Mouse (Mus musculus) mesoderm, embryonic 11.5 days (tissue): ENCODE data around the gene Synpo2.

Source experiments
- DNase-seq: peaks from one replicate; pipeline ENCODE4 v3.0.0-alpha.2; 2012; ENCODE audit warnings: low read depth, low spot score

Synpo2 gene

DNA sequence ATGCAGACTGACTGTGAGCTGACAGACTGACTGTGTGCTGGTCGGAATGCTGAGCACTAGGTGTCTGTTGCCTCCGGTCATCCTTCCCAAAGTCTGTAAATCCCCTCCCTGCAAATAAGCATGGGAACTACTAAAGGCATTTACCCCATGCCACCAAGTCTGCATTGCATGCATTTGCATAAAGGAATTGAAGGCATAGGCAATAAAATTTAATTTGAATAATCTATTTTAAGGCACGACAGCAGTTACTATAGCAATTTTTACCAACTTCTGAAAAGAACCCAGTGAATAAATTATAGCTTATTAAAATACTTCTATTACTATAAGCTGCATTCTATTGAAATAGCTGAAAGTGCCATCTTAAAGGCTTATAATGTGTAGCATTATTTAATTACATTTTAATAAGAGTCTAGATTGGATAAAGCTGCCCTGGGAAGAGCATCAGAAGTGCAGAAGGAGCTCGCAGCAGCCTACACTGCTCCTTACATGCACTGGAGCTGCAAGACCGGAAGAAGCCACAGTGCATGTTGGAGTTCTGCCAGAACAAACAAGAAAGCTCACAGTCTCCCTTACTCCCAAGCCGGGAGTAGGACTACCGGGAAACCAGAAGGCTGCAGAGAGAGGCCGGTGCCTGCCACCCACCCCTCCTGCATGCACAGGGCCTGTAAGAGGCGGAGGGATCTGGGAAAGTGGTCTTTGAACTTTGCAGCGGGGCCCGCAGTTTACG lies 142.9 kb downstream of the Synpo2 start:
- DNase-seq, result peak; percentile 23

GRCm38 (mm10) chr3:123092442-123092841 lies 143.5 kb downstream of the Synpo2 start:
- DNase-seq, result no peak

DNA sequence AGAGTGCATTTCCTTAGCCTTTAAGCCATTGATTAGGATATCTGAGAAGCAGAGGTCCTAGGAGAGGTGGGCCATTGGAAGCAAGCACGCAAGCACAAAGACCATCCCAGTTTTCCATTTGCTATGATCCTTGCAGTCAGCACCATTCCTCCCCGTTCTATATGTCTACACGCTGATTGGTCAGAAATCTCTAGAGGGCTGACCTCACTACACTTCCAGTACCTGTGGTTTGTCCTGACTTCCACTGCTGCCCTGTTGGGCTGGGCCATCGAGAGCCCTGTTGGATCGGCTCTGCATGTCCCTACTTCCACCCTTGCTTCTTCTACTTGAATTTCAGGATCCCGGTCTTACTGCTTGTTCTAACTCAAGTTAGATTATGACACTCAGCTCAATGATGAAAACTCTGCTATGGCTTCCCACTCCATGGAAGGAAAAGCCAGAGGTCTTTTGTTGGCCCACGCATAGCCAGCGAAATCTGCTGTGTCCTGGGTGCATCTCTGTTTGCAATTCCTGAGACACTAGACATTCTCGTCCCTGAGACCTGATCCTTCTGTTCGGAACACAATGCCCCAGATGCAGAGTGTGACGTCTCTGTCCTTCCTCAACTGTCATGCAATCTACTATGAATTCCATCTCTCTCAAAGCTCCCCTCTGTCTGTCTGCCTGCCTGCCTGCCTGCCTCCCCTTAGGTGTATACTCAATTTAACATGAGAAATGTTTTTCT lies 146.5 kb downstream of the Synpo2 start:
- DNase-seq, result no peak

DNA sequence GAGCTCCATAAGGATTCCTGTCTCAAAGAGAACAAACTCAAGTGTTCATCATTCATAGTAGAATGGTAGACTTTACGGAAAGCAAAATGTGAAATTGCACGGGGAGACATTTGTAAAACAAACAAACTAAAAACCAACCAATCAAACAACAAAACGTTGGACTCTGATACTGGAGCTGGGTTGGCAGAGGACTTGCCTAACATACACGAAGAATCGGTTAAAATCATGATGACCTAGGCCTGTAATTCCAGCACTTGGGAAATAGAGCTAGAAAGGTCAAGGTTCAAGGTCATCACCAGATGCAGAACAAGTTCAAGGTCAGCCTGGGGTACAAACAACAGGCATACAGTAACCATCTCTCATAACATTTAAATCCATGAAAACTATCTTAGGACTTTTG lies 147.7 kb downstream of the Synpo2 start:
- DNase-seq, result no peak

GRCm38 (mm10) chr3:123085871-123086501 lies 150.0 kb downstream of the Synpo2 start:
- no peak for DNase-seq

GRCm38 (mm10) chr3:123081665-123082064 lies 154.3 kb downstream of the Synpo2 start:
- DNase-seq, result no peak

- no peak for DNase-seq
Observed at GRCm38 (mm10) chr3:123080943-123081342, 155.0 kb downstream of the Synpo2 start.

DNA sequence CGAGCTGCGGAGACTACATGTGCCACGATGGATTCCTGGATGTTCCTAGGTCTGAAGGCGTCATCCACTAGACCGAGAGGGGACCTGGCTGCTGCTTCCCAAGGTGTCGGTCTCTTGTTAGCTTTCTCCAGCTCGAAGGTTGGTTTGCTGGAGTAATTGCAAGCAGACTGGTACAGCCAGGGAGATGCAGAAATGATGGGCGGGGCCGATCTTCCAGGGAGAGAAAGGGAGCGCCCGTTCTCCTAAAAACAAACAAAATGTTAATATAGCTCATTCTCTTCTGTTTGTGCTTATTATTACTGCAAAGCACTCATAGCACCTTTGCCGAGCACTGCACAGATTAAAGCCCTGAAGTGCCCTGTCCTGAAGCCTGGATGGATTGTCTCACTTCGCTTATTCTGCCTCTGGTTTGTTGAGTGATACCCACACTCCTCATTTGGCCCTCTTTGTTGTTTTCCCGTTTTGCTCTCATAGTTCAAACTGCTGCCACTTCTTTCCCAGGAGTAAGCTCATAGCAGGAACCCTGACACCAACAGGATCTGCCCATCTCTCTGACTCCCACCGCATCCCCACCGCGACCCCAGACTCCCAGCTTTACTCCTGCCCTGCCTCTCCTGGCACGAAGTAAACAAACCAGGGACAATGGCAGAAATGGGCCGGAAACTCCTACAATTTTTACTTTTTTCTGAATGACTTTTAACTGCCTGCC lies 155.8 kb downstream of the Synpo2 start:
- DNase-seq, result no peak

DNA sequence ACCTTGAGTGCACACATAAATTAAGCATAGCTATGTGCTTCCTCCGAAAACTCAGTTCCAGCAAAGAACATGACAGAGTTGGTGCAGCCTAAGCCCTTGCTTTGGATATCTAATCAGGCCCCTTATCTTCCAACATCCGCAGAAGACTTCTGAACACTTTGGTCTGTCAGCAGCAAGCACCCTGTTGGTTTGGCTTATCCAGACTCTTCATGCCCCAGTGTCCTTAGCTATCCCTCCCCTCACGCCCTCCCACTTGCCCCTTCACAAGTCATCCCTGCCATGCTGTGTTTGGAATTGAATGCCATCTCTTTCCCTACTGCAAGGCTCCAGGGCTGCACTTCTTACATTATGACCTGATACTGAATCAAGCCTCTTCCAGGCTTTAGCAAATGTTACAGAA lies 160.2 kb downstream of the Synpo2 start:
- DNase-seq, result no peak

GRCm38 (mm10) chr3:123075034-123075433 lies 160.9 kb downstream of the Synpo2 start:
- DNase-seq, result no peak

DNA sequence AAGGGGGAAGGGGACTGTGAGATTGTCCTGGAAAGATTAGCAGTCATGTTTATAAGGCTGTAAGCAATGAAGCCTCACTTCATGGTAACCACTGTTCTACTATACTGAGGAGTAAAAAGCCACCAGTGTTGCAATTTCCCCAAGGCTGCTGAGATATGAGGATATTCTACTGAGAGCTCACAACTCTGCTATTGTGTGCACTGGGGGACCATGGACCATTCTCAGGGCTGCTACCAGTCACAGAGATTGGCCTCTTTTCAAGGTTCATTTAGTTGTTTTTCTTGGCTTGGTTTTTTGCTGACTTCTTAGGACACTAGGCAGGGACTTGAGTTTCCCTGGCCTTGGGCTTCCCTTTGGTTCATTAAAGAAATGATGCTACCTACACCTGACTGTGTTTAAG lies 162.6 kb downstream of the Synpo2 start:
- no peak for DNase-seq

- no peak for DNase-seq
Observed at GRCm38 (mm10) chr3:123072472-123072871, 163.5 kb downstream of the Synpo2 start.

- DNase-seq, result no peak
Observed at GRCm38 (mm10) chr3:123070996-123071395, 165.0 kb downstream of the Synpo2 start.

DNA sequence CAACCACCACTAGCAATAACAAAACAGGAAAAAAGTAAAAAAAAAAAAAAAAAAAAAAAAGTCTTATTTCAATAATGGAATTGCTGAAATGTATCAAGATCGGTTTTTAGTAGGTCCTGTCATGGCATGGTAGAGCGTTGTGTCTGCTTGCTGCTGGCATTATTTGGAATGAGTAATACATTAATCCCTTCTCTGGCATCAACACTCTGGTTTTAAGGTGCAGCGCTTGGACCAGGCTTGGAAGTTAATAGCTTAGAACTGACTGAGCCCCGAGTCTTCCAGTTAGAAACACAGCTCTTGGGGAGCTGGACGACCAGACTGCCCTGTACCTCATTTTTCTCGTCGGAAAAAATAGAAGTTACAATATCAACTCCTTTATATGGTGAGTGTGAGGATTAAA lies 169.1 kb downstream of the Synpo2 start:
- no peak for DNase-seq

DNA sequence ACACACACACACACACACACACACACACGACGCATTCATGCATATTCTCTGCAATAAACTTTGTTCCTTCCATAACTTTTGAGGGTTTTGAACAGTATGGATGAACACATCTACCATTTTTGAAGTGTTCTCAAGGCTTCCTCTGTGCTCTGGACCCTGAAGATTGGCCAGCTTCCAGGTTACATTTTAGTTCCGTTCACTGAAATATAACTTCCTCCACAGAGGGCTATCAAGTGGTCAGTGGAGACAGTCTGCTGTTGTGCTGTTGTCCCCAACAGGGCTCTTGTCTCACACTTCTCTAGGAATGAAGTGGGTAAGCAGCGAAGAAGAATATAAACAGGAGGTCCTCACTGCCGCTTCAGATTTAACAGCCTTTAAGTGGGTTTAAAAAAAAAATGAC lies 170.5 kb downstream of the Synpo2 start:
- DNase-seq, result no peak

DNA sequence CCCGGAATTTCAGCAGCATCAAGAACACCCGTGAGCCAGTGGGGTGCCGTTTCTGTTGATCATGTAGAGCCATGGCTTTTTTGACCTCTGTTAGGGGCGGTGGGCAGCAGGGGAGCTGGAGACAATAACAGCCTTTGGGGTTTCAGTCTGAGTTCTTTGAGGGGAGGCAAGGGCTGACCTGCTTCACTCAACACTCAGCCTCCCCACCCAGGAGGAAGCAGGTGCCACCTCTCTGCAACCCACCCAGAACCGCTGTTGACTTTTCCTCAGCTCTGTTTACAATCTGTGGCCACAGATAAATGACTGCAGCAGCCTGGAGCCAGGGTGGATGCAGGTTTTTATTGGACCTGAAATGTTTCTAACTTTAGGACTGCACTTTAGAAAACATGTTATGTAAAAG lies 171.8 kb downstream of the Synpo2 start:
- DNase-seq, result peak; percentile 7

- no peak for DNase-seq
Observed at GRCm38 (mm10) chr3:123061931-123062330, 174.0 kb downstream of the Synpo2 start.

GRCm38 (mm10) chr3:123058832-123059231 lies 177.1 kb downstream of the Synpo2 start:
- DNase-seq, result no peak

DNA sequence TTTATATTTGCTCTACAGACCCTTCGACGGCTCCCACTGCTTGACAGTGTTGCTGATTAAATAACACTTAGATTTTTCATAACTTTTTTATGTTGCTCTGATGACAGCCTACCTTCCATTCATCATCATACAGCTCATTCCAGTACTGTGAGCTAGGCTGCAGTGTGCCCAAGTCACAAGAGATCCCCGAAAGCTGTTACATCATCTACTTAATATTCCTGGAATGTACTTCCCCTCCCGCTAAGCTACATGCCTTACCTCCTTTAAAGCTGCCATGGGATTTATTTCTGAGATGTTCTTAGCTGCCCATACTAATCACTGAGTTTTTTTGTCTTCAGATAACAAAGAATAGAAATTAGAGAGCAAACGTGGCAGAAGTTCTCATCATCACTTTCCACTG lies 181.8 kb downstream of the Synpo2 start:
- peak; percentile 18 for DNase-seq

DNA sequence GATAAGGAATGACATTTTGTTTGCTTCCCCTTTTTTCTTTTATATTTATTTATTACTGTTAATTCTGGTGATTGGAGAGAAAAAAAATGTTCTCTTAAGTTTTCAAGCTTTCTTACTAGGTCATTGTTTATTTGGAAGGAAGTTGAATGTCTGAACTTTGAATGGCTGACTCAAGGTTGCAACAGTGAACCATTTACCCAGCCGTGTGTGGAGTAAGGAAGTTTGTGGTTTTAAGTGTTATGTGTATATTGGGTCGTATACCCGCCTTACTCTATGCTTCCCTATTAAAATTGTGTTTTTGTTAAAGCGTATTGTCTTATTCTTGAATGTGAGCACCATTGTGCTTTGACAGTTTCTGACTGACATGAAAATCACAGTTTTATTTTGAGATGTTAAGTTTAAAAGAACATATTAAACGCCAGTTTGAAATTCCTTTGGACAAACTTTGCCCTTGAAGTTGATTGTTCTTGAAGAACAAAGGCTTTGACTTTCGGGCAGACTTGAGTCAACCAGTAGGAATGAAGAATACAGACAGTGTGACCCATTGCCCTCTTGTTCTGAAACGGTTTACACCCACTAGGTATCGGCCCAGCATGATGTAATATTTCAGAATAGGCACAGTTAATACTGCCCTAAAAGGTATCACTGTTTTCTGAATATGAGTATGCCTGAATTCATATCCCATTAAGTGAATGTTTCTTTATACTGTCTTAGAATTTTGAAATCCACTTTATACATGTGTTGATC lies 182.6 kb downstream of the Synpo2 start:
- no peak for DNase-seq

DNA sequence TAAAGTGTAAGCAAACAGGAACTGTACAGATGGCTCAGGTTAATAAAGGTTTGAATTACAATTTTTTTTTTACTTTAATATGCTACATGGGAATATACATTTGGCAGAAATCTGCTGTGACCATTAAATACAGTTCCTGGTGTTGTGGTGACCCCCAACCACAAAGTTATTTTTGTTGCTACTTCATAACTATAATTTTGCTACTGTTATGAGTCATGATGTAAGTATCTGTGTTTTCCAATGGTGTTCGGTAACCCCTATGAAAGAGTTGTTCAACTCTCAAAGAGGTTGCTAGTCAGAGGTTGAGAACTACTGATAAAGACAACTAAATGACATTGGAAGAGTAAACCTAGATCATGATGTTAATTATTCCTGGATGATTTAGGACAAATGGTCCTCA lies 193.6 kb downstream of the Synpo2 start:
- DNase-seq, result no peak
